Mouse (Mus musculus): ENCODE results near the gene Idua.
A peak's percentile ranks its signal among the peaks of the same experiment; 100 is the strongest.

Idua gene

GRCm38 (mm10) chr5:108691152-108691551 is 31.0 kb downstream of the Idua start:
- DNase-seq, result no peak

GRCm38 (mm10) chr5:108692271-108692670 is 32.1 kb downstream of the Idua start, which contains the start of gene Fgfrl1:
Fgfrl1 (plus strand) TSS chr5:108692382.
- DNase-seq, result peak; percentile 76

- DNase-seq, result peak; percentile 80
Observed at GRCm38 (mm10) chr5:108693872-108694288, 33.7 kb downstream of the Idua start.

GRCm38 (mm10) chr5:108694352-108695261 is 34.5 kb downstream of the Idua start:
- peak; percentile 68 for DNase-seq

GRCm38 (mm10) chr5:108695861-108696260 is 35.7 kb downstream of the Idua start:
- no peak for DNase-seq

GRCm38 (mm10) chr5:108696542-108696941 is 36.4 kb downstream of the Idua start:
- no peak for DNase-seq

GRCm38 (mm10) chr5:108697341-108697753 is 37.2 kb downstream of the Idua start:
- no peak for DNase-seq

GRCm38 (mm10) chr5:108700346-108700745 is 40.2 kb downstream of the Idua start:
- no peak for DNase-seq

GRCm38 (mm10) chr5:108701341-108702021 is 41.4 kb downstream of the Idua start:
- DNase-seq, result no peak

- no peak for DNase-seq
Observed at GRCm38 (mm10) chr5:108703754-108704626, 43.9 kb downstream of the Idua start.

GRCm38 (mm10) chr5:108707758-108708157 is 47.6 kb downstream of the Idua start:
- no peak for DNase-seq

- peak; percentile 86 for DNase-seq
Observed at GRCm38 (mm10) chr5:108708419-108708818, 48.3 kb downstream of the Idua start.

GRCm38 (mm10) chr5:108708981-108709731 is 49.0 kb downstream of the Idua start:
- DNase-seq, result no peak

GRCm38 (mm10) chr5:108711968-108712367 is 51.8 kb downstream of the Idua start:
- no peak for DNase-seq

GRCm38 (mm10) chr5:108713096-108713495 is 53.0 kb downstream of the Idua start:
- no peak for DNase-seq

- no peak for DNase-seq
Observed at GRCm38 (mm10) chr5:108713691-108714090, 53.6 kb downstream of the Idua start.

GRCm38 (mm10) chr5:108714149-108714548 is 54.0 kb downstream of the Idua start:
- no peak for DNase-seq

- no peak for DNase-seq
Observed at GRCm38 (mm10) chr5:108715974-108716373, 55.8 kb downstream of the Idua start.

- DNase-seq, result no peak
Observed at GRCm38 (mm10) chr5:108718051-108718450, 57.9 kb downstream of the Idua start.

- DNase-seq, result no peak
Observed at GRCm38 (mm10) chr5:108719761-108720160, 59.6 kb downstream of the Idua start.

- DNase-seq, result no peak
Observed at GRCm38 (mm10) chr5:108724006-108724405, 63.9 kb downstream of the Idua start.
